Mouse (Mus musculus): Measurements from ENCODE around the gene Gm42957. TPM values are rescaled to one million over a fixed set of nuclear protein-coding genes. Genes with fewer than 3 reads are reported as not detected.
"Not testable (repeated sequence)": the region's sequence is repeated elsewhere in the genome, so short reads cannot be mapped to it uniquely, and the experiment has no call there.

The Gm42957 gene
- polyA plus RNA-seq (2017; shearing (Covaris generic)) = under 1 TPM in 1 of 2 experiments, not detected in 1; 0.09 TPM

DNA sequence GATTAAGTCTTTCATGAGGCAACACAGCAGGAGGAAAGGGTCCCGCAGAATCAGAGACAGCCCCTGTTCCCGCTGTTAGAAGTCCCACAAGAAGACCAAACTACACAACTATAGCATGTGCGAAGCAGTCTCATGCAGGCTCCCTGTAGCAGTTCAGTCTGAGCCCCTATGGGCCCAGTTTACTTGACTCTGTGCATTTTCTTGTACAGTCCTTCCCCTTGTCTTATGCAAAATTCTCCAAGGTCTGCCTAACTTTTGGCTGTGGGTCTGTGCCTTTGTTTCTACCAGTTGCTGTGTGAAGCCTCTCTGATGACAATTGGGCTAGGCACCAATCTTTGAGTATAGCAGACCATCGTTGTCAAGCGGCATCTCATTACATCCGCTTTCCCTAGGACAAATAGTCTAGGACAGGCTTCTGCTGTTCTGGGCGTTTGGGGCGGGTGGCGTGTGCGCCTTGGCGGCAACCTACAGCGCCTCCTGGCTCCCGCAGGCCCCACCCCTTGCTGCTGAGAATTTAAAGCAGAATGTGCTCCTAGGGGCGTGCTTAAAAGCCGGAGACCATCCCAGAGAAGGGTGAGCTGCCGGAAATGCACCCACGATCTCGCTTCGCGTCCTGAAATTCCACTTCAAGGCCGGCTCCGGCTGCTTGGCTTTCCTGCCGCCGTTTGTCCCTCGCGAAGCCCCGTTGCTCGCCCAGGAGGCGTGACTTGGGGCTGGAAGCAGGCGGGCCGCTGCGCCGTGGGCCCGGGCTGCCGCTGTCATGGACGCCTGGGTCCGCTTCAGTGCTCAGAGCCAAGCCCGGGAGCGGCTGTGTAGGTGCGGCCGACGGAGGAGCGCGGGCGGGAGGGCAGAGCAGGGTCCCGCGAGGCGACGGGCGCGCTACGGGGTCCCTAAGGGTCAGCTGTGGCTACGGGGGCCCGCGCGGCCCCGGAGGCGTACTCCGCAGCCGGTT lies at the start of gene Gm42957, which contains the start of gene Pex11b:
Gene Gm42957, plus strand, starts transcription at position 547 of the 952 bp plus-strand sequence.
Gene Pex11b, plus strand, starts transcription at position 449 of the 952 bp plus-strand sequence.
- peak; percentile 81 for ATAC-seq

- no peak for ATAC-seq
These were observed 44.6 kb upstream of the Gm42957 start for GRCm38 (mm10) chr3:96590657-96591056.

DNA sequence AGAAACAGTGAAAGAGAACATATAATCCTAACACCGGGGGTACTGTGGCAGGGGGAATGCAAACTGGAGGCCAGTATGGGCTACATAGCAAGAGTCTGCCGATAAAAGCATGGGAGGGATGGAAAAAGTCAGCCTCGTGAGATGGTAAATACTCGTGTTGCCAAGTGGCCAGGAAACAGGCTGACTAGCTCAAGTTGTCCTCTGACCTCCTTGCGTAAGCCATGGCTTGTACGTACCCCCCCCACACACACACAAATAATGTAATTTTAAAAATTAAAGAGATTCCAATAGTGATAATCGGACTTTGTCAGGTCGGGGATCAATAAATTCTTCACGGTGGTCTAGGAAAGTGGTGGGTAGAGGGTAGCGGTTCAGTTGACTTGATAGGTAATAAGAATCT lies 41.9 kb upstream of the Gm42957 start:
- no peak for ATAC-seq

GRCm38 (mm10) chr3:96593790-96594560 lies 41.3 kb upstream of the Gm42957 start, which contains the start of gene Polr3gl:
Gene Polr3gl (minus strand): TSS chr3:96594181.
- ATAC-seq = peak; percentile 92

GRCm38 (mm10) chr3:96594851-96595250 lies 40.4 kb upstream of the Gm42957 start:
- ATAC-seq = no peak

DNA sequence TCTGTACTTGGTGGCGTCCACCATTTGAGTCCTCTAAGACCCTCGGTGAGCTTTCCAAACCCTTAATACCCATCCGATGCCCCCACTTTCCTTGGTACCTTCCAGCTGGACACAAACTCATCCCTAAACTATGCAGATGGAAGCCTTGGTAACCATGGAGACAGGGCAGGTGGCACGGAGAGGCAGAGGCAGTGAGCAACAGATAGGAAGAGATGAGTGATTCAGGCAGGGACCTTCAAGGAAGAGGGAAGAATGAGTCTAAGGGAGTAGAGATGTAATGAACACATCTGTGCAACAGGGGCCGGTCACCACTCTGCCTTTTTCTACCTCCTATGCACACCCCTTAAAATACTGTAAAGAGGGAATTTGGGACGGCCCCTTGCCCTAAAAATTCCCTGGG lies 39.6 kb upstream of the Gm42957 start:
- ATAC-seq = no peak

- ATAC-seq = no peak
These were observed 39.0 kb upstream of the Gm42957 start, which contains the start of gene Ankrd34a for GRCm38 (mm10) chr3:96596228-96596707. Gene Ankrd34a (plus strand): TSS chr3:96596636.

DNA sequence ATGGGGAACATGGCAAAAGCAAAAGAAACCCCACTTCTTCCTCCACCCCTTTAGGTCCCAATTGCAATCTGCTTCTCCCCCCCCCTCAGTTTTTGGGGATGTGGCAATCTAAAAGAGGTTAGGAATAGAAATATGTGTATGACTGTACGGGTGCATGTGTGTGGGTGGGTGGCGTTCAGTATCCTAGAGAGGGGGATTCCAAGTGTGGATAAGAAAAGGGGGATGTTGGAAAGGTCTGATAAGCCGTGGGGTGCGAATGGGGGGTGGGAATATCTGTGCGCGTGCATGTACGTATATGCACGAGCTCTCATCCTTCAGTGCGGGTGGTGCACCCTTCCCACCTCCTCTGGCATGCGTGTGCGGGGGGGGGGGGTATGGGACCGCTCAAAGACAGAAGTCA lies 38.4 kb upstream of the Gm42957 start:
- no peak for ATAC-seq

DNA sequence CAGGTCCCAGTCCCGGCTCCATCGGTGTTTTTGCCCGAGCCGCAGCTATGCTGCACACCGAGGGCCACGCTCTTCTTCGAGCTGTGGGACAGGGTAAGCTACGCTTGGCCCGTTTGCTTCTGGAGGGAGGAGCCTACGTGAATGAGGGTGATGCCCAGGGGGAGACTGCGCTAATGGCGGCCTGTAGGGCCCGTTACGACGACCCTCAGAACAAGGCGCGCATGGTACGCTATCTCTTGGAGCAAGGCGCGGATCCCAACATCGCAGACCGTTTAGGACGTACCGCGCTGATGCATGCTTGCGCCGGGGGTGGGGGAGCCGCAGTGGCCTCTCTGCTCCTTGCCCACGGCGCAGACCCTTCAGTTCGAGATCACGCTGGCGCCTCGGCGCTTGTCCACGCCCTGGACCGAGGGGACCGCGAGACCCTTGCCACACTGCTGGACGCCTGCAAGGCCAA lies 37.8 kb upstream of the Gm42957 start:
- no peak for ATAC-seq

DNA sequence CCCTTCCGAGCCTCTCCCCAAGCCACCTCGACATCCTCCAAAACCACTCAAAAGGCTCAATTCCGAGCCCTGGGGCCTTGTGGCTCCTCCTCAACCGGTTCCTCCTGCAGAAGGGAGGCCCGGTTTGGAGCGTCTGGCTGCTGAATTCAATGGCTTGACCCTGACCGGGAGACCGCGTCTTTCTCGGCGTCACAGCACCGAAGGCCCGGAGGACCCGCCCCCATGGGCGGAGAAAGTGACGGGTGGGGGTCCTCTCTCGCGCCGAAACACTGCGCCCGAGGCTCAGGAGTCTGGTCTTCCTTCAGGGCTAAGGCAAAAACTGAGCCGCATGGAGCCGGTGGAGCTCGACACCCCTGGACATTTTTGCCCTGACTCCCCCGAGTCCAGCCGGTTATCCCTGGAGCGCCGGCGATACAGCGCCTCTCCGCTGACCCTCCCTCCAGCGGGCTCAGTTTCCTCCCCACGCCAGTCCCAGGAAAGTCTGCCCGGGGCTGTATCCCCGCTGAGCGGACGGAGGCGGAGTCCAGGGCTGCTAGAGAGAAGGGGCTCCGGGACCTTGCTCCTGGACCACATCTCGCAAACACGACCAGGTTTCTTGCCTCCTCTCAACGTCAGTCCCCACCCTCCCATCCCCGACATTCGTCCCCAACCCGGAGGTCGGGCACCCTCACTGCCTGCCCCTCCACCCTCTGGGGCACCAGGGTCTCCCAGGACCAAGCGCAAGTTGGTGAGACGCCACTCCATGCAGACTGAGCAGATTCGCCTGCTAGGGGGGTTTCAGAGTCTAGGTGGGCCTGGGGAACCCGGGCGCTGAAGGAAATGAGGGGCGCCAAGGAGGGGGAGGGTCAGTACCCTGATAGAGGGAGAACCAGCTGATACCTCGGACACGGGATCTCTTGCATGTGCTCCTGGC lies 36.9 kb upstream of the Gm42957 start:
- no peak for ATAC-seq

- no peak for ATAC-seq
These were observed 36.2 kb upstream of the Gm42957 start for GRCm38 (mm10) chr3:96599069-96599393.

- no peak for ATAC-seq
These were observed 35.9 kb upstream of the Gm42957 start for GRCm38 (mm10) chr3:96599411-96599810.

- peak; percentile 94 for ATAC-seq
These were observed 34.5 kb upstream of the Gm42957 start, which contains the start of gene Lix1l for GRCm38 (mm10) chr3:96600639-96601250. Gene Lix1l (plus strand): TSS chr3:96601149.

- no peak for ATAC-seq
These were observed 34.0 kb upstream of the Gm42957 start for GRCm38 (mm10) chr3:96601251-96601787.

GRCm38 (mm10) chr3:96601941-96602703 lies 33.2 kb upstream of the Gm42957 start:
- ATAC-seq = no peak

GRCm38 (mm10) chr3:96602704-96603084 lies 32.6 kb upstream of the Gm42957 start:
- no peak for ATAC-seq

GRCm38 (mm10) chr3:96603311-96603710 lies 32.0 kb upstream of the Gm42957 start:
- ATAC-seq = no peak

GRCm38 (mm10) chr3:96606007-96606406 lies 29.3 kb upstream of the Gm42957 start:
- not testable (repeated sequence) for ATAC-seq

DNA sequence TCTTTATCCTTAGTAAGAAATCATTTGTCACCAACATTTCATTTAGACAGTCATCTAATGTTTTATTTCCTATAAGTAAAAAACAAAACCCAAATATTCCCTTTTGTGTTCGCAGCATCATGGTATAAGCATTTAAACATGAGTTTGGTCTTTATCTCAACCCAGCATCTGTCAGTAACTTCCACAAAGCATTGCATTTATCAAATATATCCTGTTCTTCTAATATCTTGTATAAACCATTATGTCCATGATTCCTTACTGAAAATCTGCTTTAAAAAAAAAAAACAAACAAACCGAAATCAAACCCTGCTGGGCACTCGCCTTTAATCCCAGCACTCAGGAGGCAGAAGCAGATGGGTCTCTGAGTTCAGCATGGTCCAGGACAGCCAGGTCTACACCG lies 28.7 kb upstream of the Gm42957 start:
- ATAC-seq = no peak

DNA sequence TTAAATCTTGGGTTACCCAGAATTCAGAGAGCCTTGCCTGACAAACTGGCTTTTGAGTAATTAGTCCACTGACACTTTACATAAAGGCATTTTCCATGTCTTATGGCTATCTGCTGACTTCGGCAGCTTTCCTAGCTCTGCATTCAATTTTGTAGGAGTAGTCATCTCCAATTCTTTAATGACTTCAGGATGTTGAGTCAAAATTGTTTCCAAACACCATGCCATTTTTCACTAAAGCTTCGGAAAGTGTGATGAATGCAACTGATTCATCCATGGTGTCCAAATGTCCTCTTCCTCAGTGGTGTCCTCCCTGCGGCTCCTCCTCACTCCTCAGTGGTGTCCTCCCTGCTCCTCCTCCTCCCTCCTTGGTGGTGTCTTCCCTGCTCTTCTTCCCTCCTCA lies 17.3 kb upstream of the Gm42957 start:
- ATAC-seq = no peak
